Mouse (Mus musculus) left cerebral cortex, postnatal 25 days (tissue): Measurements from ENCODE around the gene Akt2. TPM values are rescaled to one million over a fixed set of nuclear protein-coding genes. Genes with fewer than 3 reads are reported as not detected.
A peak's percentile ranks its signal among the peaks of the same experiment; 100 is the strongest.

Source experiments
- DNase-seq, 2 experiments: peaks; one replicate each; pipeline ENCODE4 v3.0.0; 2022; ENCODE audit warnings: low spot score in 2 of 2, mixed read lengths in 1 of 2
- intact Hi-C: fragments of 180-260 bp; cut with DNase I; formaldehyde crosslinking; loops from one replicate; pipeline ENCODE4 v1.15.1; 2025
- total RNA-seq, 2 experiments: library from RNA; stranded (reverse); gene quantifications; 2 replicates each; pipeline ENCODE4 v1.2.3; 2021

Gene Akt2
- total RNA-seq, 2 experiments from 2014 or later = 123 to 139 TPM

DNA sequence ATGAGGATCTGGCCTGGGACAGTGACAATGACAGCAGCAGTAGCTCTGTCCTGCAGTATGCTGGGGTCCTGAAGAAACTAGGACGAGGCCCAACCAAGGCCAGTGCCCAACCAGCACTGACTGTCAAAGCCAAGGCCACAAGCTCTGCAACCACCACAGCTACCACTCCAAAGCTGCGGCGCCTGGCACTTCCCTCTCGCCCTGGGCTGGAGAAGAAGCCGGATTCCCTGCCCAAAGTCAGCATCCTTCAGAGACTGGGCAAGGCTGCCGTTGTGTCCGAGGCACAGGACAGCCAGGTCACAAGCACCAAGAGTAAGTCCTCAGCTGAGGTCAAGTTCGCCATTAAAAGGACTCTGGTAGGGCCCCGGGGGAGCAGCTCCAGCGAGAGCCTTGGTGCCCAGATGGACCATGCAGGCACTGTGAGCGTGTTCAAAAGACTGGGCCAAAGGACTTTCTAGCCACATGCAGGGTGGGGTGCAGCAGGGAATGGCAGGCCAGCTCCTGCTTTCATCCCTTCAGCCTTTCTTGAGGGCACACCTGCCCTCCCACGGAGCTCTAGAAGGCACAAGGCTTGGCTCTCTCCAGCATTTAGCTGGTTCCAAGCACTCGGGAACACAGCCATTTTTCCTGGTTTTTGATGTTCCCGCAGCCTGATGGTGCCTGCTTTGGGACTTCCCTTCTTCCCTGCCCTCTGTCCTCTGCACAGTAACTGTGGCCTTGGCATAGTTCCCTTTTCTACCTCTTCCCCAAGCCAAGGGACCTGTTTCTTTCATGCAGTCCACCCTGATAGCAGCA, 10.8 kb upstream of the Akt2 start:
- intact Hi-C loops = no loop called here

DNA sequence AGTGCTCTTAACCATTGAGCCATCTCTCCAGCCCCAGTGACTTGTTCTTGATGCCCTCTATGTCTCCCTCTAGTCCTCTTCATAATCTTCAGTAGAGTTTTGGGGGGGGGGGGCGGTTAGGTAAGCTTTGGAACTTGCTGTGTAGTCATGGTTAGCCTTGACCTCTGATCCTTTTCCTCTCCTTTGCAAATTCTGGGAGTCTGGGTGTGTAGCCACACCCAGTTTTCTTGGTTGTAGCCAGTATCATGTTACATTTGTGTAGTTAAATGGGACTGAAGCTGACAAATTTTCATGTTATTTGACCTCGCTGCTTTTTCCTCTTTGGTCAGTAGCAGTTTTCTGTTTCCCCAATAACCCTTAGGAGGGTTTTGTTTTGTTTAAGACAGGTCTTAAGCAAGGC, 4.5 kb upstream of the Akt2 start:
- DNase-seq = no peak
- intact Hi-C loops = no loop called here

More for the DNA sequence above, 10.8 kb upstream of the Akt2 start:
- no peak for DNase-seq

DNA sequence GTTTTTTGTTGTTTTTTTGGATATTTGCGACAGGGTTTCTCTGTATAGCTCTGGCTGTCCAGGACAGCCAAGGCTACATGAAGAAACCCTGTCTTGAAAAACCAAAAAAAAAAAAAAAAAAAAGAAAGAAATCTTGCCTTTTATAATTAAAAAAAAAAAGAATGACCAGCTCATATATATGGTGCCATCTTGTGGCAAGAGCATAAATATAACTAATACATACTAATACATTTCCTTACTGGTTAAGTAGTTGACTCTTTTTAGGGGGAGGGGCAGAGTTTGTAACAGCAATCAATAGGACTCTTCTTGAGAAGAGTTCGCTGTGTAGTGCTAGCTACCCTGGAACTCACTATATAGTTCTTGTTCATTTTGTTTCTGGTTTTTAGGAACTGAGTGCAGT, 3.6 kb upstream of the Akt2 start:
- intact Hi-C loops = no loop called here
- DNase-seq = no peak

DNA sequence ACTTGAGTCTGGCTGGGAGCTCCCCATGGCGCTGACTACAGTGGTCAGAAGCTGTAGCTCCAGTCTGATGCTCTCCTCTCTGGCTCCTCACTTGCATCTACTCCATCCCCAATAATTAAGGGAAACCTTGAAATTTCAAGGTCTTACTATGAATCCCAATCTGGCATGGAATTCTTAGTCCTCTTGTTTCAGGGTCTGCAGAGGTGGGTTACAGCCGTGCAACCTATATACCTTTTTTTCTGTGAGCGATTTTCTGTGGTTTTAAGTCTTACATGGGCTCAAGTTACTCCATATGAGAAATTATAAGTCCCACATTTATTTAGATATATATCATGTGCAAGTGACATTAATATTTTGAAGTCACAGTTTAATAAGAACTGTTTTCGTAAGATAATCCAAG, 1.3 kb upstream of the Akt2 start:
- DNase-seq = no peak
- intact Hi-C loops = no loop called here

DNA sequence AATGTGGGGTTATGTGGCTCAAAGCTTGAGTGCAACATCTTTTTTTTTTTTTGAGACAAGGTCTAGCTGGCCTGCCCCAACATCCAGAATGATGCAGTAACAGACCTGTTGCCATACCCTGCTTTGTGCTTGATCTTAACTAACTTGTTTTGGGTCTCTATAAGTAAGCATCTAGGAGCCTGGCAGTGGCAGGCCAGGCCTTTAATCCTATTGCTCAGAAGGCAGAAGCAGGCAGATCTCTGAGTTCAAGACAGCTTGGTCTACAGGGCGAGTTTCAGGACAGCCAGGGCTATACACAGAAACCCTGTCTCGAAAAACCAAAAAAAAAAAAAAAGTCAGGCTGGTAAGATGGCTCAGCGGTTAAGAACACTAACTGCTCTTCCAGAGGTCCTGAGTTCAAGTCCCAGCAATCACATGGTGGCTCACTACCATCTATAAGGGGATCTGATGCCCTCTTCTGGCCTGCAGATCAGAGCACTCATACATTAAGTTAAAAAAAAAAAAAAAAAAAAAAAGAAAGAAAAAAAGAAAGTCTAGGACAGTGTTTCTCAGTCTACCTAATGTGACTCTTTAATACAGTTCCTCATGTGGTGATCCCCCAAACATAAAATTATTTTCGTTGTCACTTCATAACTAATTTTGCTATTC, 662 bp upstream of the Akt2 start:
- intact Hi-C loops = loop anchor here (1.0 kb wide), 1 partner anchor 11 kb away; no protein-coding TSS in a partner anchor
- no peak for DNase-seq

DNA sequence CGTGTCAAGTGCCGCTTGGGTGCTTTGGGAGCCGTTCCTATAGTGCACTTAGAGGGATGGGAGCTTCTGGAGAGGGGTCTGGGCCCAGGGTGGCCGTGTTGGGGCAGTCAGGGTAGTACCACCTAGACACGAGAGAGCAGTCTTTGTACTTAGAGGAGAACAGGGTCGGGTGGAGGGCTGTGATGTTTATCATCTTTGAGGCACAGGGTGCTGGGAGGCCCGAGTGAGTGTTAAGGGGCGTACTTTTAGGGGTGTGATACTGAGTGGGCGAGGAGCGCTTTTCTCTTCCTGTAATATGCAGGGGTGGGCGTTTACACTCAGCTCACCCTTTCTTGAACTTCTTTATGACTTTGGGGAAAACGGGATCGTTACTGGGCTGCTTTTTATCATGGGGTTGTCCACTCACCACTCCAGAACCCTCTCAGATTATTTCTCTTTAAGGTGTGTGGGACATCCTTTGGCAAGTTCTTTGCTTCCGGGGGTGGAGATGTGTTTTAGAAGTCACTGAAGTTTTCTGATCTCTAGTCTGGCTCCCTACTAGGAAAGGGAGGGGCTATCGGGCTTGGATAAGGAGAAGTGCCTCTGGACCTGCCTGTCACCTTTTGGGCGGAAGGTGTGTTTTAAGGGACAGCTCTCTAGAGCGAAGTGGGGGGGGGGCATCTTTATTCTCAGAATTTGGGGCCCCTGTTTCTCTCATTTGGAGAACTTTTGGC, 1.0 kb downstream of the Akt2 start:
- intact Hi-C loops = loop anchor here (2.0 kb wide), 1 partner anchor 62 kb away; no protein-coding TSS in a partner anchor
- peak in 1 of 2 experiments; percentile 75 for DNase-seq

DNA sequence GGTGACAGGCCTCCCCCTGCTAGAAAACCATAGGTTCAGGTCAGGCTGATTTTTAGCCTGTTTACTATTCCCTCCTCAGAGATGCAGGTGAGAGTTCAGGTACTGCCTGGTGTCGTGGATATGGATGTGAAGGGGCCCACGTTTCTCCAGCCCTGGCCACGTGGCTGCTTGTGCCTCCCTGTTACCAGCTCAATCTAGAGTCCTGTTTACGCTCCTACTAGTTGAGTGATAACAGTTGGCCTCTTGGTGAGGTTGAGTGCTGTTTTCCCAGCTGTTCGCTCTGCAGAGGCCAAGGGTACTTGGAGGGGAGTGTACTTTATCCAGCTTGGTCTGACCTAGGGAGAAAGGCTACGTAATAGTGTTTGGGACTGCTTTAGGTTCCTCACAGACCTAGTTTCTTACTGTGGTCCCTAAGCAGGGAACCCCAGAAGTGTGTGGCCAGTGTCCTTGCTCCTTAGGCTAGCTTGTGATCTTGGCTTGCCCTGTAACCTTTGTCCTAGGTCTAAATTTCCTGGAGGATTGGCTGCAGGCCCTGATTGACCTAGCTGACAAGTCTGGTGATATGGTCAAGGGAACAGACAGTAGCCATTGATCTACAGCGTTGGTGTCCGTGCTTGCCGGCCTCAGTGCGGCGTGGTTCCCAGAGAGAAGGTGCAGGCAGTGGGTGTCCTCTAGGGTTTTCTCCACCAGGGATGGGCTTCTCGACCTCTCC, 1.7 kb downstream of the Akt2 start:
- no peak for DNase-seq
- intact Hi-C loops = loop anchor here (2.0 kb wide), 1 partner anchor 62 kb away; no protein-coding TSS in a partner anchor

DNA sequence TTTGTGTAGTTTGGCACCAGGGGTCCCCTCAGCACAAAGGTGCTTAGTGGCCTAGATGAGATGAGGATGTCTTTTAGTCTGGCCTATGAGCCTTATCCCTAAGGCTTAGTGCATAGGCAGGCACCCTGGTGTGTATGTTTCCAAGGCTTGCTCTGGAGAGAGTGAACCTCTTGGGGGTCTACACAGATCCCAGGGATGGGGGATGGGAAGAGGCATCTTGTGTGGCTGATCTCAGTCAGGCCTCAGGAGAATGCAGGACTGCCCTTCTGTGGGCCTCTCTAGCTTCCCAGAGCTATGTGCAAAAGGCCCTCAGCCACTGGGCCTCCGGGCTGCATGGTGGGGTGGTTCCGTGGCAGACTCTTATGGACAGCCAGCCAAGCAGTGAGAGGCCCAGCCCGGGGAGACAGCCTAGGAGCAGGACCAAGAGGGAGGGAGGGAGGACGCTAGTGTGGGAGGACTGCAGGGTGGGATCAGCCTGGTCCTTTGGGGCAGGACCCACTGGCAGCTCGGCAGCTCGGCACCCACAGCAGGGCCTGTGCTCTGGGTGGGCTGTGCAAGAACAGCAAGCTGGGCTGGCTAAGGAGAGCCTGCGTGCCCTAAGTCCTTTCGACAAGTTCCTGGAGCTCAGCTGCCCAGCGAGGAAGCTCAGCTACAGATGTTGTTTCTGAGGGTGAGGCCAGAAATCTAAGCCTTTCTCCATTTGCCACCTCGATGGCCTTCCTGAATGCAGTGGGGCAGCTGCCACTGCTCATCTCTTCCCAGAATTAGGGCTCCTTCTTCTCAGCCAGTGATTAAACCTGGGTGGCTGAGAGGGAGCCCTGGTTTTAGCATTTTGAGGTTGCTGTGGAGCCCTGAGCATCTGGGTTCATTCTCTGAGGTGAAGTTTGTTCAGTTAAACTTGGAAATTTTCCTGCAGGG, 5.5 kb downstream of the Akt2 start:
- no peak for DNase-seq
- intact Hi-C loops = no loop called here

DNA sequence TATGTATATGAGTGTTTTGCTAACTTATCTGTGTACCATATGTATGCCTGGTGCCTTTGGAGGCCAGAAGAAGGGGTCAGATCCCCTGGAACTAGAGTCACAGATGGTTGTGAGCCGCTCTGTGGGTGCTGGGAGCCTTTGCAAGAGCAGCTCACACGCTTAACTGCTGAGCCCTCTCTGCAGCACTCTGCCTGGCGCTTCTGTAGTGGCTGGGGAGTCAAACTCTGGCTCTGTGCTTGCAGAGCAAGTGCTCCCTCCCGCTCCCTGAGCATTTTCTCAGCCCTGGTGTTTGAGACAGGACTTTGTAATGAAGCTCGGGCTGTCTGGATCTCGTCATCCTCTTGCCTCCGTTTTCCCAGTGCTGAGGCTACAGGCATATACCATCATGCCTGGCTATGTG, 6.7 kb downstream of the Akt2 start:
- DNase-seq = peak in 1 of 2 experiments; percentile 66
- intact Hi-C loops = no loop called here

DNA sequence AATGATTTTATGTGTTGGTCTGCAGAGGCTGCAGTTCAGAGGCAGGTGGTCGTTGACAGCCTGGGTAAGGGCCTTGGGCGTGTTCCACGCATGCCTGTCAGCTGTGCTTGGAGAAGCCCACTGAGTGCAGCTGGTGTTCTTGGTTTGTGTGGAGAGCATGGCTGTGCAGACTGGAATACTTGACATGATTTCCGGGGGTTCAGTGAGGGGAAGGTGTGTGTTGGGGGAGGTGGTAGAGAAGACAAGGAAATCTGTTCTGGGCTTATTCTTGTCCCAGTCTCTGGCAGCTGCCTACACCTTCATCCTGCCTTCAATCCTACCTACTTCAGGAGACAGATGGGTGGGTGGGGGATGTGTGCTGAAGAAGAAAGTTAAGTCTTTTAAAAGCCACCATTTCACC, 10.3 kb downstream of the Akt2 start:
- peak; percentile 79 to 98 for DNase-seq
- intact Hi-C loops = loop anchor here (1.0 to 2.0 kb wide), 3 partner anchors 10 to 53 kb away; partner anchors contain the start of gene Akt2

DNA sequence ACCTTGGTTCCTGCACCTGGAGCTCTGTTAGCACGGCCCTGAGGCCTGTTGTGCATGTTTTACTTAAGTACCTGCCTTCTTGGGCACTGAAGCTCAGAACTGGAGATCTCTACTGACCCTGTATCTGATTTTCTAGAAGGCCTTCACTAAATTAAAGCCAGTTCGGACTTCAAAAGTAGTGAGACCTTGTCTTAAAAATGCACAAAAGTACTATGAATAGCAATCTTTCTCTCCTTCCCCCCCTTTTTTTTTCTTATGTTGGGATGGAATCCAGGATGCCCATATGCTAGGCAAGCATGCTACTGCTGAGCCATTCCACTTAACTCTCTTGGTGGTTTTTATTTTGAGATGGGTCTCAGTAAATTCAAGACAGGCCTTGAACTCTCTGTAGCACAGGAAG, 10.8 kb downstream of the Akt2 start:
- intact Hi-C loops = loop anchor here (1.0 kb wide), 1 partner anchor 19 kb away; no protein-coding TSS in a partner anchor
- DNase-seq = peak in 1 of 2 experiments; percentile 77

DNA sequence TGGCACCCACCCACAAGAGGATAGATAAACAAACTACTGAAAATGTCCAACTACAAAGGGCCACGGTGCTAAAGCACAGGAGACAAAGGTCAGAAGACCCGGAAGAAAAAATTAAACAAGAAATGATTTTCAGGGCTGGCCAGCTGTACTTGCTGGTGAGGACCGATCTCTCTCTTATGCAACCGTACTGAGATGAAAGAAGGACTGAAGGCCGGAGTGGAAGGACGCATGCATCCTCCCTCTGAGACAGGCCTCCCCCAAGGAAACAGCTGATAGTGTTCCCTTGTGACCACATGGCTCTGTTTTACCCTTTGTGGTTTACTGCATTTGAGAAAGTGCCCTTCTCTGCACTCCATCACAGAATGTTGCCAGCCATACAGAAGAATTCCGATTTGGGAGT, 11.5 kb downstream of the Akt2 start:
- intact Hi-C loops = loop anchor here (1.0 kb wide), 1 partner anchor 18 kb away; no protein-coding TSS in a partner anchor
- no peak for DNase-seq

DNA sequence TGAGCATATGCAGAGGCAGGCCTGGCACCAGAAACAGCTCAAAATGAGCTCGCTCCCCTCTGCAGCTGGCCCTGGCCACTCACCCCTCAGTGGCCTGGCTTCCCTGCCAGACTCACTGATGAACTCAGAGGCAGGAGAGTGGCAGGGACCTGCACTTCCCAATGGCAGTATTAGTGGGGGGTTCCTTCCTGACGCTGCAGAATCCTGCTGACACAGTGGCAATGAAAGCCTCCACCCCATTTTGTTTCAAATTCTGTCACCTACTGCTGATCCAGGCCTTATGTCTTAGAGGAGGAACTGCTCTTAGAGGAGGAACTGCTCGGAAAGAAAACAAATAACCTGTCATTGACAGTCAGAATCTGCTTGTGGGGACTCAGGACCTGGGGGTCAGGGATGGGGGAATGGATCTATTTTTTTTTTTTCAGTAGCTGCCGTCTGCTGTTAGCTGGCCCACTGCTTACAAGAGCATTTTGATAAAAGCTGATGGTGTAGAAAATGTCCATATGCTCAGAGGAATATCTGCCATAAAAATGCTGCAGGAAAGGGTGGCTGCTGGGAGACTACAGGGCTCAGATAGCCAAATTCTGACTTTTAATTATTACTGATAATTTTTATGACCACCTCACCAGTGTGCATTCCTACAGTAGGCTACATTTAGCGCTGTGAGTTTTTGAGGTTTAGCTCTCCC, 13.5 kb downstream of the Akt2 start:
- intact Hi-C loops = no loop called here
- DNase-seq = no peak

DNA sequence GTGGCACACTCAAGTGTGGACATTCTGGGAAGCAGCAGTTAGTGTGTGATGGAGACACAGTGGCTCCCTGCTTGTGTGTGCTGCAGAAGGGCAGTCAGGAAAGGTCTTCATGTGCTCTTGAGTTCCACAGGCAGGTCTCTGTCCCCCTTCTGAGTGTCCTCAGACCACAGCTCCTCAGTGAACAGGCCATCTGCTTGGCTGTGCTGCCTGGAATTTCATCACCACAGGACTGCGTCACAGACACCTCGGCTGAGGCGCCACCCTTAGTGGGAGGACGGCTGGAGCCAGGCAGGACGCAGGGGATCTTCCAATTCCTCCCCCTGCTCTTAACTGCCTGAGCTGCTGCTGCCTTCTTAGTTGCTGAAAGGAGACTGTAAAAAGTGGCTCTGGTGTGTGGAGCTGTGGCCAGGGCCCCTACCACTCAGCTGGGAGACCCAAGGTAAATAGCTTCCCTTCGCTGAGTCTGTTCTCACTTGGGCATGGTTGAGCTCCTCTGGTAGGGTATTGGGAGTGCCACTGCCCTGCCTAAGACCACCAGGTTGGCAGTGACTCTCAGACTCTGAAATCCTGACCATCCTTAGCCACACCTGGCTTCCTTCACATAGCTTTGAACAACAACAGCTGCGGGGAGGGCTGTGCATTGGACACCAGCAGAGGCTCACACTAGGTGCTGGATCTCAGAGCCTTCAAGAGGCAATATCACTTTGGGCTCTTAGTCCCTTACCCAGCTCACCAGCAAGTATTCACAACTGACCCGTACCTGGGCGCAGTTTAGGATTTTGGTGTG, 14.3 kb downstream of the Akt2 start:
- intact Hi-C loops = loop anchor here (2.0 kb wide), 1 partner anchor 15 kb away; no protein-coding TSS in a partner anchor
- peak; percentile 71 to 93 for DNase-seq

DNA sequence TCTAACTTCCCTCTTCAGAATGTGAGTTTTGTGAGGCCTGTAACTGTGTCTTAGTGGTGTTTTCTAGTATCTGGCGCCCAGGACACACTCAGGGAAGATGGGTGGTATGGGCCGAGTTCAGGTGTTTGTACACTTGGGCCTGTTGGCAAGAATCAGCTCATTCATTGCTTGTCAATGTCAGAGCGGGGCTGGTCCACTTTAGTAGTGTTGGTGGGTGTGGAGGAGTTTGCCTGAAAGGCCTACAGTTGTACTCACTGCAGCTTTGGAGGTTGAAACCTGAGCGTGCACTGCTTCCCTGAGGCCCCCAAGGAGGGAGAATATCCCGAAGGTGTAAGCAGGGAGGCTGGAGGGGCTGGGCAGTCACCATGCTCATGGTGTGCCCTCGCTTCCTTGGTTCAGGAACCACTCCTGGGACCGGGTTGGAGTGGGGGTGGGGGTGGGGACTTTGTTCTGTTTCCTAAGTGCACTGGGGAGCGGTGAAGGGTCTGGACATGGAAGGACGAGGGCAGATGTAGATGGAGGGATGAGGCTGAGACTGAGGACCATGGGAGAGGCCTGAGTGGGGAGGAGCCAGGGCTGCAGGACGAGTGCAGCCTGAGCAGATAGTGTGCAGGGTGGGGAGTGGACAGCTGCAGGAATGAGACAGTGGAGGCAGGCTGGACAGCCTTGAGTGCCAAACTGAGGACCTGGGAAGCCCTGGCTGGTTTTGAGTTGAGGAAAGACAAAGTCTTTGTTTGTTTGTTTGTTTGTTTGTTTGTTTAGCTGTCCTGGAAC, 15.3 kb downstream of the Akt2 start:
- DNase-seq = no peak
- intact Hi-C loops = loop anchor here (2.0 kb wide), 1 partner anchor 14 kb away; no protein-coding TSS in a partner anchor

DNA sequence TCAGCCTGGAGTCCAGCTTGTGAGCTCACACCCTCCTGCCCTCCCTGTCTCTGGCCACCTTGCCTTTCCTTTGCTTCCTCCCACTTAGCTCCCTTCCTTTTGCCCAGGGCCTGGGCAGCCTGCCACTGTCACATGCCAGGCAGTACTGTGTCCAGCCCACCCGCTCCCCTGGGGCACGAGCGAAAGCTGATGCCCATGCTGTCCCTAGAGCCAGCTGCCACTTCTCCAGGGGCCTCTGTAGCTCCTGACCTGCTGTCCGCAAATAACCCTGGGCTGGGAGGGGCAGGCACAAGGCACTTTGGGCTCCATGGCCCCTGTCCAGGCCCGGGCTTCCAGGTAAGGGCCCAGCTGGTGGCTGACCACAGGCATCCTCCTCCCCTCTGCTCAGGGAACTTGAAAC, 16.2 kb downstream of the Akt2 start:
- intact Hi-C loops = loop anchor here (2.0 kb wide), 1 partner anchor 13 kb away; no protein-coding TSS in a partner anchor
- DNase-seq = peak in 1 of 2 experiments; percentile 63
